Mouse (Mus musculus) C2C12 (cell line): Measurements from ENCODE around the gene Atp10a.

Experiments
- CEBPB ChIP-seq: IDR thresholded peaks from one replicate; pipeline ENCODE4 v1.6.1; 2011; ENCODE audit warnings: low read depth, mild to moderate bottlenecking, control low read depth, moderate library complexity
- CTCF ChIP-seq: IDR thresholded peaks from one replicate; pipeline ENCODE4 v1.5.1; 2011; ENCODE audit not compliant: control insufficient read depth, insufficient read depth, insufficient read length
- FOSL1 ChIP-seq: IDR thresholded peaks from one replicate; pipeline ENCODE4 v1.8.0; 2011; ENCODE audit warnings: mild to moderate bottlenecking, low read length; ENCODE audit not compliant: poor library complexity, insufficient read depth, severe bottlenecking
- MAX ChIP-seq: IDR thresholded peaks from one replicate; pipeline ENCODE4 v1.6.1; 2011; ENCODE audit warnings: mild to moderate bottlenecking, control low read depth
- MYOG ChIP-seq: IDR thresholded peaks from one replicate; pipeline ENCODE4 v1.6.1; 2011; ENCODE audit not compliant: control insufficient read depth, insufficient read length; ENCODE audit errors: extremely low read depth
- USF1 ChIP-seq: IDR thresholded peaks from one replicate; pipeline ENCODE4 v1.6.1; 2011; ENCODE audit warnings: low read depth, mild to moderate bottlenecking, control low read depth, moderate library complexity

- no peak for TF ChIP-seq USF1
- TF ChIP-seq CTCF, result no peak
- TF ChIP-seq MYOG, result no peak
- TF ChIP-seq MAX, result no peak
- TF ChIP-seq CEBPB, result no peak
- no peak for TF ChIP-seq FOSL1
Measured at GRCm38 (mm10) chr7:58701311-58701710, 45.3 kb downstream of the Atp10a start.
